Mouse (Mus musculus): ENCODE results near the gene 2610507B11Rik.

GRCm38 (mm10) chr11:78245261-78245626 lies 16.3 kb upstream of the 2610507B11Rik start:
- TF ChIP-seq MAX (IDR thresholded peaks at IDR 0.05; ENCODE audit: low read length) (peak; percentile 17; the same call in 1 of the 2 replicates), TCF12 (IDR thresholded peaks at IDR 0.05; ENCODE audit: low read depth, low read length) (no peak), RAD21 (IDR thresholded peaks at IDR 0.05; ENCODE audit: low read depth, low read length) (no peak), JUND (IDR thresholded peaks at IDR 0.05; ENCODE audit: low read depth, low read length) (no peak), EP300 (IDR thresholded peaks at IDR 0.05; ENCODE audit: low read depth in 1 of 2, low read length in 2 of 2) (no peak), CTCF (IDR thresholded peaks at IDR 0.05 in 2 of 3, conservative IDR thresholded peaks at IDR 0.05 in 1 of 3; ENCODE audit: control insufficient read depth in 1 of 3, insufficient read depth in 1 of 3, low read depth in 2 of 3, low read length in 3 of 3, poor library complexity in 1 of 3, severe bottlenecking in 1 of 3) (no peak), POLR2A (IDR thresholded peaks at IDR 0.05; ENCODE audit: control insufficient read depth in 1 of 2, insufficient read depth in 1 of 2, low read depth in 1 of 2, low read length in 2 of 2, poor library complexity in 1 of 2) (no peak), MEF2A (IDR thresholded peaks at IDR 0.05; ENCODE audit: extremely low read depth, insufficient replicate concordance, low read depth, low read length, poor library complexity, severe bottlenecking) (no peak), BHLHE40 (IDR thresholded peaks at IDR 0.05; ENCODE audit: borderline replicate concordance, low read depth, low read length) (no peak)

All from MEL (cell line).